Mouse (Mus musculus) testis, adult 2 months (tissue): ENCODE data around the gene Akr7a5. TPM values are rescaled to one million over a fixed set of nuclear protein-coding genes. Genes with fewer than 3 reads are reported as not detected.

Source experiments
- H3K27ac ChIP-seq: fragments of 200-500 bp; 2 replicates; pipeline ENCODE4 v1.5.1; 2012; ENCODE audit warnings: low read depth, low read length; ENCODE audit not compliant: control insufficient read depth, insufficient read depth
- H3K27me3 ChIP-seq: fragments of 200-500 bp; 2 replicates; pipeline ENCODE4 v1.6.1; 2012; ENCODE audit warnings: mild to moderate bottlenecking, low read length, moderate library complexity; ENCODE audit not compliant: control insufficient read depth, insufficient read depth
- H3K36me3 ChIP-seq: fragments of 200-500 bp; 2 replicates; pipeline ENCODE4 v1.6.1; 2012; ENCODE audit warnings: mild to moderate bottlenecking, low read length; ENCODE audit not compliant: control insufficient read depth, insufficient read depth
- H3K4me1 ChIP-seq: fragments of 200-500 bp; 2 replicates; pipeline ENCODE4 v1.6.1; 2012; ENCODE audit warnings: low read length; ENCODE audit not compliant: control insufficient read depth, insufficient read depth
- H3K4me3 ChIP-seq: fragments of 200-500 bp; 2 replicates; pipeline ENCODE4 v1.5.1; 2012; ENCODE audit warnings: low read depth, mild to moderate bottlenecking, low read length, moderate library complexity, mixed read lengths; ENCODE audit not compliant: control insufficient read depth
- CTCF ChIP-seq: fragments of 200-500 bp; IDR thresholded peaks from 2 replicates; pipeline ENCODE4 v1.5.1; 2012; ENCODE audit warnings: low read depth, mild to moderate bottlenecking, inconsistent platforms, low read length, moderate library complexity; ENCODE audit not compliant: control insufficient read depth, insufficient read depth, insufficient replicate concordance
- POLR2A ChIP-seq: fragments of 200-500 bp; IDR thresholded peaks from 2 replicates; pipeline ENCODE4 v1.6.1; 2012; ENCODE audit warnings: low read depth, mild to moderate bottlenecking, inconsistent platforms, low read length, moderate library complexity; ENCODE audit not compliant: control insufficient read depth
- polyA plus RNA-seq: library from polyadenylated mRNA; depleted of rRNA; stranded (reverse); fragments of >200 nt; gene quantifications from 2 replicates; pipeline ENCODE4 v1.2.3, GENCODE M21; 2012

Akr7a5 gene
- polyA plus RNA-seq, 1 experiment = 20.7 TPM

GRCm38 (mm10) chr4:139271562-139271961, 39.0 kb upstream of the Akr7a5 start:
- Histone ChIP-seq H3K4me3 (no peak overlapping the region), H3K27me3 (no peaks in the 10 kb centered on the region), H3K27ac (no peak overlapping the region), H3K4me1 (no peaks in the 10 kb centered on the region), H3K36me3 (no peaks in the 10 kb centered on the region)
- TF ChIP-seq POLR2A = no peak
- no peak for TF ChIP-seq CTCF

DNA sequence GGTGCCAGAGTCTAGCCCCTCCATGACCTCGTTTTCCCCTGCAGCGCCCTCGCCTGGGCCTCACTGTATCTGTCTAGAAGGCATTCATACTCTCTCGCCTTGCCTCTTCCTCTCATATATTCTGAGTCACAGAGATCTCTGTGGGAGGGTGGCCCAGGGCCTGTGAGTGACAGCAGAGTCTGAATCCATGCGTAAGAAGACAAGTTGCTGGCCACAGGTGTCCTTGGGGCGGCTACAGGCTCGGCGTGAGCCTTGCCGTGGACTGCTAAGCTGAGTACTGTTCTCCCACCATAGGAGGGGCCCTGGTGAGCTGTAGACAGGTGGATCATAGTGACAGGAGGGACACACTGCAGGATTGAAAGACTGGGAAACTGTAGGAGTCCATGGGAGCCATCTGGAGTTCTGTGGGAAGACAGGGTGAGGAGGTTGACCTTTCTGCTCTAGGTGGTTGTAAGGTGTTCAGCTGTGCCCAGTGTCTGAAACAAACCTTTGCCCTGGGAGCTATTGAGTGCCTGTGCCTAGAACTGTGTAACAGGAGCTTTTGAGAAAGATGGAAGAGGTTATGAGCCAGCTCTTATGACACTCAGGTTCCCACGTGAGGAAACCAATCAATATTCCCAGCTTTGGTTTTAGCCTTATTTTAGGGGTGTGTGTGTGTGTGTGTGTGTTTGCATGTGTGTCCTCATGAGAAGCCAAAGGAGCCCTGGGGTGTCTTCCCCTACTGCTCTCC, 37.4 kb upstream of the Akr7a5 start:
- no peak overlapping the region for H3K4me3 ChIP-seq
- H3K36me3 ChIP-seq = no peaks in the 10 kb centered on the region
- H3K27ac ChIP-seq = no peak overlapping the region
- no peak for TF ChIP-seq CTCF
- no peak for TF ChIP-seq POLR2A
- H3K27me3 ChIP-seq = no peaks in the 10 kb centered on the region
- H3K4me1 ChIP-seq = no peaks in the 10 kb centered on the region

GRCm38 (mm10) chr4:139274573-139274972, 36.0 kb upstream of the Akr7a5 start:
- Histone ChIP-seq H3K4me1 (no peaks in the 10 kb centered on the region), H3K4me3 (no peak overlapping the region), H3K36me3 (no peaks in the 10 kb centered on the region), H3K27ac (no peak overlapping the region), H3K27me3 (no peaks in the 10 kb centered on the region)
- no peak for TF ChIP-seq CTCF
- no peak for TF ChIP-seq POLR2A

DNA sequence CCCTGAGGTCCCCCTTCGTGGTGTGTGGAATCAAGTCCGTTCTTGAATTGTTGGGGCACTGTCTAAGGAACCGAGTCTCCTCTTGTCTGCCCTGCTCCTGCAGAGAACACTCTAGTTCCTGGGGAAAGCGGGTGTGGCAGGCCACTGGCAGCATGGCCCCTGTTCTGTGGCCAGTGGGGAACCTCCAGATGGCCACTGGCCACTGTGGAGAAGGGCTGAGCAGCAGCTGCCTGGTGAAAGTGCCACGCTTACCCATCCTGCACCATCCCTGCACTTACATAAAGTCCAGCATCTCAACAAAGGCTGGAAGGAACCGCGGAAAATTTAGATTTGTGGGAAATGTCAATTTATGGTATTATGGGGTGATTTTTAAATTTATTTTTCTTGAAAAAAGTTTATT, 34.1 kb upstream of the Akr7a5 start:
- Histone ChIP-seq H3K27me3 (no peaks in the 10 kb centered on the region), H3K4me1 (no peaks in the 10 kb centered on the region), H3K4me3 (no peak overlapping the region), H3K36me3 (no peaks in the 10 kb centered on the region; the same call in 1 of the 2 replicates), H3K27ac (no peak overlapping the region)
- TF ChIP-seq CTCF = no peak
- no peak for TF ChIP-seq POLR2A

DNA sequence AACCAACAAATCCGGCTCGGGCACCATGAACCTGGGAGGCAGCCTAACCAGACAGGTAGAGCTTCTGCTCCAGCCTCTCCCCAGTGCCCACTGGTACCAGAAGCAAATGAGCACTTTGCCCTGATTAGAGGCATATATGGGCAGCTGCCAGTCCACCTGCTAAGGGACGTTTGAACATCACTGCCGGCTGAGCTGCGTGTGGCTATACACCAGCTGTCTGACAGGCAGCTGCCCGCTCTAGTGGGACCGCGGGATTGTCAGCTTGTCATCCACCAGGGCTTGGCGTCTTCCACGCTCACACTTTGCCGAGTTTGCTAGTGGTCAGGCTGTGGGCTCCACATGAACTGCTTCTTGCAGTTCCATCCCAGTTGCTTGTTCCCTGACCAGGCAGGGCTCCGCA, 30.0 kb upstream of the Akr7a5 start:
- TF ChIP-seq POLR2A (no peak), CTCF (no peak)
- H3K36me3 ChIP-seq = no peaks in the 10 kb centered on the region; the same call in 1 of the 2 replicates
- no peaks in the 10 kb centered on the region for H3K4me1 ChIP-seq

DNA sequence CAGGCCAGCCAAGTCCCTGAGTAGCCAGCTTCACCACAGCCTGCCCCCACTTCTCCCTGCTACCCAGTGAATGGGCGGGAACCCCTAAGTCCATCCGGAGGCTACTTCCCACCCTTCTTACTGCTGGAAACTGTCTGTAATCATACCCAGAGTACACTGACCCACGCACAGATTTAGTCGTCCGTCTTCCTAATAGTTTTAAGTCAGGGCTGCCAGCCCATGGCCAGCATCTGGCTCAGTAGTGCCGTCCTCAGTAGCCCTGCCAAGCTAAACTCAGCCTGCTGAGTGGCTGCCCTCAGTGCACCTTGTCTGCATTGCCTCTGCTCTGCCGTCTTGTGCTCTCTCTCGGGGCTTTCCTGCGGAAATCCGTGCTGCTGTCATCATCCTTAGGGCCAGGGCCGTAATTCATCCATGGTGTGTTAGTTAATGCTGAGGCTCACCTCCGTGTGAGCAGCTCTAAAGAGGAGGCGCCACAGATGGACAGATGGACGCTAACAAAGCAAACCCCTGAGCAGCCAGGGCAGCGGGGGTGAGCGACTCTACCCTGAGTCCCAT, 28.7 kb upstream of the Akr7a5 start:
- H3K27me3 ChIP-seq = no peaks in the 10 kb centered on the region
- TF ChIP-seq POLR2A (no peak), CTCF (no peak)
- no peak overlapping the region for H3K4me3 ChIP-seq
- H3K27ac ChIP-seq = no peak overlapping the region
- no peaks in the 10 kb centered on the region for H3K4me1 ChIP-seq
- no peaks in the 10 kb centered on the region; the same call in 1 of the 2 replicates for H3K36me3 ChIP-seq

More for the DNA sequence above, 30.0 kb upstream of the Akr7a5 start:
- no peak overlapping the region for H3K27ac ChIP-seq
- H3K4me3 ChIP-seq = no peak overlapping the region
- no peaks in the 10 kb centered on the region for H3K27me3 ChIP-seq

- TF ChIP-seq CTCF (no peak), POLR2A (no peak)
- Histone ChIP-seq H3K27ac (no peak overlapping the region), H3K36me3 (no peaks in the 10 kb centered on the region; the same call in 1 of the 2 replicates), H3K4me1 (no peaks in the 10 kb centered on the region; the same call in 1 of the 2 replicates), H3K4me3 (no peak overlapping the region), H3K27me3 (no peaks in the 10 kb centered on the region)
Measured at GRCm38 (mm10) chr4:139282955-139283417, 27.6 kb upstream of the Akr7a5 start.

DNA sequence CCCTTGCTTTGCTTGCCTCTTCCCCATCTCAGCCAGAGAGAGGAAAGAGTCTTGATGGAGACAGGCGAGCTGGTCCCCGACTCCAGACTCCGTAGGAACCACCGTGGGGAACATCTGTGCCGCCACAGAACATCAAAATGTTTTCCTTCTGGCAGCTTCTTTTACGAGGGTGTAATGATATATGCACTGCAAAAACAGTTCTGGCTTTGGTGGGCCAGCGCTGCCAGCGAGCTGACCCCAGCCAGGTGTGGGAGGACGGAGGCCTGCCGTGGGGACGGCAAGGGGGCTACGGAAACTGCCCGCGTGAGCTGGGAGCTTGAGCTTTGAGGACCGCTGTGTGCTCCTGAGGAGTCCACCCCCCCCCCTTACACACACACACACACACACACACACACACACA, 25.7 kb upstream of the Akr7a5 start:
- H3K27me3 ChIP-seq = no peaks in the 10 kb centered on the region
- no peaks in the 10 kb centered on the region; the same call in 1 of the 2 replicates for H3K36me3 ChIP-seq
- no peaks in the 10 kb centered on the region; the same call in 1 of the 2 replicates for H3K4me1 ChIP-seq
- no peak overlapping the region for H3K27ac ChIP-seq
- no peak for TF ChIP-seq CTCF
- TF ChIP-seq POLR2A = no peak
- no peak overlapping the region for H3K4me3 ChIP-seq
